In the genomic region with DNA sequence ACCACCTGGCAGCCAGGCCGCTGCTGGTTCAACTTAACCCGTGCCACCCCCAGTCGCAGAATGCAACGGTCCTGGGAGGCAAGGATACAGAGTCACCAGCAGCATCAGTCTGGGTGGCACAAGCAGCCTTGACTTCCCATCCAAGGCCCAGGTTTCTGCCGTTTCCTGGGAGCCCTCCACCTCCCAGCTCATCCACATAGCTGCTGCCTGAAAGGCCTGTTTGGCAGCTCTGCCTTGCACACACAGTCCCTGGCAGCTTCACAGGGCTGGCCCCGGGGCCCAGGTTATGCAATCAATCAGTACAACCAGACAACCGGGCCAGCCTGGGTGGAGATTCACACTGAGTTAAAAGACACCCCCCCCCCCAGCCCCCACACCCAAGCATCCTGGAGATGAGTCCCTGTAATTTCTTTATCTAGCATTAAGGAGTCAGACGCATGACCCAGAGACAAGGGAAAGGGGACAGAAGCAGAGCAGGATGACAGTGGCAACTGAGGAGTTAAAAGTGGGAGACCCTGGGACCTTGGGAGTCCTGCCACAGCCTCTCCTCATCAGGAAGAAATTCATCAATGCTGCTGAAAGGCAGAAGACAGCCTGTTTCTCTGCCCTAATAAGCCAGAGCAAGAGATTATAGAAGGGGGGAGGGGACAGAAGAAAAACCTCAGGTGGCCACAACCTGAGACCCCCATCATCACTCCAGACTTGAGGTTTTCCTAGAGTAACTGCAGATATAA, we compare ENCODE assay signal across 8 mouse cellular contexts. TPM values are rescaled to one million over a fixed set of nuclear protein-coding genes. Genes with fewer than 3 reads are reported as not detected.
DNase-seq lines count a peak whose midpoint lies in the region; ATAC-seq lines count a peak whose summit lies in the region.

No protein-coding gene starts in this region.

- peak overlapping the region; percentile 39 for H3K9ac ChIP-seq in intestine, embryonic 15.5 days
- H3K9ac ChIP-seq in limb, embryonic 12.5 days (replicated peaks): peak overlapping the region; percentile 35
- peak overlapping the region; percentile 35 for H3K9ac ChIP-seq in midbrain, embryonic 14.5 days (replicated peaks; ENCODE audit: low read length)

- ATAC-seq in intestine, embryonic 15.5 days: no peak
- no peak for ATAC-seq in limb, embryonic 12.5 days (ENCODE audit: insufficient number of reproducible peaks, insufficient read depth, low FRiP score, low TSS enrichment, low read depth)
- ATAC-seq in midbrain, embryonic 14.5 days (ENCODE audit: low FRiP score, low TSS enrichment): no peak

- peak overlapping the region; percentile 82 for H3K27ac ChIP-seq in intestine, embryonic 15.5 days
- H3K27ac ChIP-seq in limb, embryonic 12.5 days: peak overlapping the region; percentile 93
- H3K27ac ChIP-seq in midbrain, embryonic 14.5 days (replicated peaks; ENCODE audit: low read depth, low read length): peak overlapping the region; percentile 14

- WGBS in intestine, embryonic 15.5 days: 29% methylated on average over 8 of the region's 8 CpGs
- 9% methylated on average over 8 of the region's 8 CpGs for WGBS in limb, embryonic 12.5 days
- 71% methylated on average over 8 of the region's 8 CpGs for WGBS in midbrain, embryonic 14.5 days

- no peaks in the 10 kb centered on the region for H3K27me3 ChIP-seq in intestine, embryonic 15.5 days (replicated peaks)
- no peaks in the 10 kb centered on the region for H3K27me3 ChIP-seq in limb, embryonic 12.5 days
- no peaks in the 10 kb centered on the region for H3K27me3 ChIP-seq in midbrain, embryonic 14.5 days (ENCODE audit: control insufficient read depth, insufficient read depth, low read length)

- no peaks in the 10 kb centered on the region for H3K9me3 ChIP-seq in intestine, embryonic 15.5 days
- H3K9me3 ChIP-seq in limb, embryonic 12.5 days: no peaks in the 10 kb centered on the region
- no peaks in the 10 kb centered on the region for H3K9me3 ChIP-seq in midbrain, embryonic 14.5 days (ENCODE audit: control insufficient read depth, low read length)

- peak; percentile 93 for DNase-seq in adrenal gland, postnatal 14 days
- peak; percentile 91 to 94 for DNase-seq in cerebellum, postnatal 25 days
- peak; percentile 57 to 75 for DNase-seq in gastrocnemius, postnatal 4 days (ENCODE audit: low spot score in 2 of 2)
- no peak for DNase-seq in midbrain, embryonic 14.5 days
- DNase-seq in urinary bladder, postnatal 10 days (ENCODE audit: low spot score): peak; percentile 44
- DNase-seq in T-cell, adult 2 months (ENCODE audit: low spot score): no peak

- peak overlapping the region; percentile 47 for H3K4me2 ChIP-seq in intestine, embryonic 15.5 days (replicated peaks)
- peak overlapping the region; percentile 51 for H3K4me2 ChIP-seq in limb, embryonic 12.5 days
- 0 out of 2 replicates have a peak overlapping the region, but pooled peaks have one; percentile 8 for H3K4me2 ChIP-seq in midbrain, embryonic 14.5 days (ENCODE audit: low read length)

- H3K4me1 ChIP-seq in intestine, embryonic 15.5 days (replicated peaks): peaks cover 39% of the 10 kb centered on the region
- peaks cover 50% of the 10 kb centered on the region for H3K4me1 ChIP-seq in limb, embryonic 12.5 days (replicated peaks)
- H3K4me1 ChIP-seq in midbrain, embryonic 14.5 days (ENCODE audit: control insufficient read depth, insufficient read depth, low read length): peaks cover 13% of the 10 kb centered on the region

- H3K4me3 ChIP-seq in intestine, embryonic 15.5 days (replicated peaks): no peak overlapping the region
- H3K4me3 ChIP-seq in limb, embryonic 12.5 days (replicated peaks): peak overlapping the region; percentile 30
- H3K4me3 ChIP-seq in midbrain, embryonic 14.5 days (replicated peaks; ENCODE audit: low read depth, low read length): no peak overlapping the region

- peaks cover 33% of the 10 kb centered on the region for H3K36me3 ChIP-seq in intestine, embryonic 15.5 days
- H3K36me3 ChIP-seq in limb, embryonic 12.5 days: peaks cover 39% of the 10 kb centered on the region
- H3K36me3 ChIP-seq in midbrain, embryonic 14.5 days (ENCODE audit: control insufficient read depth, insufficient read depth, low read length): peaks cover 40% of the 10 kb centered on the region

RNA-seq across cellular contexts. Expression of a gene that starts 4.3 kb away (rescaled TPM):
- total RNA-seq in adrenal gland, postnatal 14 days (2021): 79.9 and 91.0 TPM in 2 replicates
- 10 to 100 TPM; 36.6 to 38.1 TPM for total RNA-seq in gastrocnemius, postnatal 4 days (2021)
- 60.6 and 61.5 TPM in 2 replicates for polyA plus RNA-seq in intestine, embryonic 15.5 days (2015; fragmentation: Nextera tagmentation; extraction: Ambion mirVana)
- polyA plus RNA-seq in limb, embryonic 12.5 days (2016; fragmentation: Nextera tagmentation; extraction: Ambion mirVana): 102 and 104 TPM in 2 replicates
- 10.0 and 14.0 TPM in 2 replicates for polyA plus RNA-seq in midbrain, embryonic 14.5 days (2014; fragmentation: Nextera tagmentation; extraction: Ambion mirVana)

RNA-seq across cellular contexts. Expression of a gene that starts 8.0 kb away (rescaled TPM):
- 0.11 and 0.23 TPM in 2 replicates for total RNA-seq in adrenal gland, postnatal 14 days (2021)
- under 1 TPM; 0.12 to 0.29 TPM for total RNA-seq in gastrocnemius, postnatal 4 days (2021)
- polyA plus RNA-seq in intestine, embryonic 15.5 days (2015; fragmentation: Nextera tagmentation; extraction: Ambion mirVana): 0.31 and 0.33 TPM in 2 replicates
- 0.30 and 0.37 TPM in 2 replicates for polyA plus RNA-seq in limb, embryonic 12.5 days (2016; fragmentation: Nextera tagmentation; extraction: Ambion mirVana)
- polyA plus RNA-seq in midbrain, embryonic 14.5 days (2014; fragmentation: Nextera tagmentation; extraction: Ambion mirVana): 0.09 and 0.12 TPM in 2 replicates

RNA-seq across cellular contexts. Expression of a gene that starts 12.5 kb away (rescaled TPM):
- total RNA-seq in adrenal gland, postnatal 14 days (2021): 141 and 146 TPM in 2 replicates
- 100 to 1,000 TPM; 123 to 146 TPM for total RNA-seq in gastrocnemius, postnatal 4 days (2021)
- polyA plus RNA-seq in intestine, embryonic 15.5 days (2015; fragmentation: Nextera tagmentation; extraction: Ambion mirVana): 247 and 259 TPM in 2 replicates
- 352 and 355 TPM in 2 replicates for polyA plus RNA-seq in limb, embryonic 12.5 days (2016; fragmentation: Nextera tagmentation; extraction: Ambion mirVana)
- polyA plus RNA-seq in midbrain, embryonic 14.5 days (2014; fragmentation: Nextera tagmentation; extraction: Ambion mirVana): 265 and 286 TPM in 2 replicates

RNA-seq across cellular contexts. Expression of a gene that starts 12.6 kb away (rescaled TPM):
- total RNA-seq in adrenal gland, postnatal 14 days (2021): 66.1 and 77.0 TPM in 2 replicates
- 10 to 100 TPM; 32.6 to 34.6 TPM for total RNA-seq in gastrocnemius, postnatal 4 days (2021)
- polyA plus RNA-seq in intestine, embryonic 15.5 days (2015; fragmentation: Nextera tagmentation; extraction: Ambion mirVana): 52.5 and 56.3 TPM in 2 replicates
- polyA plus RNA-seq in limb, embryonic 12.5 days (2016; fragmentation: Nextera tagmentation; extraction: Ambion mirVana): 61.2 and 71.6 TPM in 2 replicates
- polyA plus RNA-seq in midbrain, embryonic 14.5 days (2014; fragmentation: Nextera tagmentation; extraction: Ambion mirVana): 22.0 and 30.2 TPM in 2 replicates

RNA-seq across cellular contexts. Expression of a gene that starts 33.2 kb away (rescaled TPM):
- not detected in 2 replicates for total RNA-seq in adrenal gland, postnatal 14 days (2021)
- total RNA-seq in gastrocnemius, postnatal 4 days (2021): not detected
- not detected in 2 replicates for polyA plus RNA-seq in intestine, embryonic 15.5 days (2015; fragmentation: Nextera tagmentation; extraction: Ambion mirVana)
- polyA plus RNA-seq in limb, embryonic 12.5 days (2016; fragmentation: Nextera tagmentation; extraction: Ambion mirVana): not detected in 2 replicates
- not detected in 2 replicates for polyA plus RNA-seq in midbrain, embryonic 14.5 days (2014; fragmentation: Nextera tagmentation; extraction: Ambion mirVana)

Comparison
In these comparisons a context has a peak if more than half of its experiments do, and no peak if none do; other contexts are left out.
1. DNase-seq: peak in adrenal gland, postnatal 14 days (single experiment), cerebellum, postnatal 25 days (2 of 2), gastrocnemius, postnatal 4 days (2 of 2) and urinary bladder, postnatal 10 days (single experiment); none in midbrain, embryonic 14.5 days (single experiment) and T-cell, adult 2 months (single experiment).
2. H3K27ac ChIP-seq: peak in every context shown above with its lines; median percentile 93 in limb, embryonic 12.5 days; 82 in intestine, embryonic 15.5 days; 14 in midbrain, embryonic 14.5 days.
3. Peak in every context shown above with its lines, with median percentiles within 50 percentile points of each other: H3K4me2 ChIP-seq and H3K9ac ChIP-seq.